Mouse (Mus musculus): ENCODE data around the gene Myo10. TPM values are rescaled to one million over a fixed set of nuclear protein-coding genes. Genes with fewer than 3 reads are reported as not detected.
A peak's percentile ranks its signal among the peaks of the same experiment; 100 is the strongest.

The Myo10 gene
- total and polyA plus RNA-seq, 2 experiments from 2014 or later = 29.2 to 30.0 TPM

DNA sequence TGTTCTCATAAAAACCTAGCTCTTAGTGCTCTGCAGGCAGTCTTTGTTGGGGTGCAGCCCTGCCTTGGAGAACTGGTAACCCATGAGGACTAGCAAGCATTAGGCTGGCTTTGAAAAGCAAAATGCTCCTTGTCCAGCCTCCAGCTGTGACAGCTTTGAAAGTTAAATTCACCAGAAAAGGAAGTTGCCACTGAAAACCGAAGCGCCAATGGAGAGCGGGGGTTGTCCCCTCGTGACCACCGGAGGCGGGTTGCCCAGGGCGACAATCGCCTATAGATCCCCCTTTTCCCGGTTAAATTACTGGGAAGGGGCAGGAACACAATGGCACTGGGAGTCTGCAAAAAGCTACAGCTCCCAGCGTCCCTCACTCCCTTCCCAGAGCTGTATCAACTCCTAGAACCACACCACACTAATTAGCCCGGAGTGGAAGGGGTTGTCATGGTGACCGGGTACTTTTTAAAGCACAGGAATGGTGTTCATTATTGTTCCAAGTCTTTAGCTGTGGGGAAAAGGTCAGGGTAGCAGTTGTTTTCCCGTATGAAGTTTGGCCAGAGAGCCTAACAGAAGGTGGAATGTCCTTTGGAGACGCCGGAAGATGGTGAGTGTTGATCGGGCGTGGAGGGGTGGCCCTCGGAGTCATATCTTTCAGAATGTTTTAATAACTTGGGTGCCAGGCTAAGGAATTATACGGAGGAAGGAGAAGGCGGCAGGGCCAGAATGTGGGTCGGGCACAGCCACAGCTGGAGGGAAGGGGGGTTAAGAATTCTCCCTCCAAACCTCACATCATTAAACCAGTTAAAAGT is 151.6 kb downstream of the Myo10 start:
- peak overlapping the region; percentile 30 for H3K4me3 ChIP-seq (ENCODE audit: low read length)
- H3K27ac ChIP-seq = peak overlapping the region; percentile 86
- peak overlapping the region; percentile 41; the same call in 1 of the 2 replicates for H3K9ac ChIP-seq (replicated peaks; ENCODE audit: low read length)
- H3K36me3 ChIP-seq (ENCODE audit: insufficient read depth, low read length) = peaks cover 3% of the 10 kb centered on the region; the same call in 1 of the 2 replicates
- H3K4me2 ChIP-seq (ENCODE audit: low read depth, low read length) = peak overlapping the region; percentile 58
- DNase-seq (ENCODE audit: low spot score) (peak; percentile 81), ATAC-seq (peak; percentile 76)
- WGBS = 6% methylated on average over 21 of the region's 21 CpGs
- H3K4me1 ChIP-seq (ENCODE audit: insufficient read depth, low read length) = peaks cover 17% of the 10 kb centered on the region; the same call in 1 of the 2 replicates
- no peaks in the 10 kb centered on the region for H3K9me3 ChIP-seq (ENCODE audit: low read length)
- TF ChIP-seq CTCF (IDR thresholded peaks at IDR 0.05; ENCODE audit: low read depth) = no peak
- no peaks in the 10 kb centered on the region for H3K27me3 ChIP-seq (ENCODE audit: insufficient read depth, low read length)

GRCm38 (mm10) chr15:25778937-25779336 is 156.6 kb downstream of the Myo10 start:
- WGBS = 65% methylated on average over 8 of the region's 8 CpGs

GRCm38 (mm10) chr15:25779522-25780191 is 157.3 kb downstream of the Myo10 start:
- Histone ChIP-seq H3K9me3 (ENCODE audit: low read length) (no peaks in the 10 kb centered on the region), H3K27ac (no peak overlapping the region), H3K27me3 (ENCODE audit: insufficient read depth, low read length) (no peaks in the 10 kb centered on the region), H3K4me3 (ENCODE audit: low read length) (no peak overlapping the region), H3K9ac (replicated peaks; ENCODE audit: low read length) (no peak overlapping the region), H3K36me3 (ENCODE audit: insufficient read depth, low read length) (peaks cover 23% of the 10 kb centered on the region; the same call in 1 of the 2 replicates), H3K4me2 (ENCODE audit: low read depth, low read length) (no peak overlapping the region), H3K4me1 (ENCODE audit: insufficient read depth, low read length) (0 out of 2 replicates have a peak, but pooled peaks cover 6% of the 10 kb centered on the region)
- no peak for DNase-seq (ENCODE audit: low spot score)
- WGBS = 61% methylated on average over 23 of the region's 23 CpGs
- no peak for TF ChIP-seq CTCF (IDR thresholded peaks at IDR 0.05; ENCODE audit: low read depth)
- no peak for ATAC-seq

More at GRCm38 (mm10) chr15:25778937-25779336, 156.6 kb downstream of the Myo10 start:
- Histone ChIP-seq H3K9me3 (ENCODE audit: low read length) (no peaks in the 10 kb centered on the region), H3K4me1 (ENCODE audit: insufficient read depth, low read length) (0 out of 2 replicates have a peak, but pooled peaks cover 11% of the 10 kb centered on the region), H3K27ac (no peak overlapping the region), H3K4me3 (ENCODE audit: low read length) (no peak overlapping the region), H3K9ac (replicated peaks; ENCODE audit: low read length) (no peak overlapping the region), H3K36me3 (ENCODE audit: insufficient read depth, low read length) (peaks cover 19% of the 10 kb centered on the region; the same call in 1 of the 2 replicates), H3K4me2 (ENCODE audit: low read depth, low read length) (no peak overlapping the region), H3K27me3 (ENCODE audit: insufficient read depth, low read length) (no peaks in the 10 kb centered on the region)
- ATAC-seq = no peak
- no peak for DNase-seq (ENCODE audit: low spot score)
- no peak for TF ChIP-seq CTCF (IDR thresholded peaks at IDR 0.05; ENCODE audit: low read depth)

GRCm38 (mm10) chr15:25781053-25781452 is 158.7 kb downstream of the Myo10 start:
- ATAC-seq = no peak
- peaks cover 25% of the 10 kb centered on the region; the same call in 1 of the 2 replicates for H3K36me3 ChIP-seq (ENCODE audit: insufficient read depth, low read length)

GRCm38 (mm10) chr15:25785456-25786390 is 163.4 kb downstream of the Myo10 start:
- Histone ChIP-seq H3K27ac (no peak overlapping the region), H3K4me1 (ENCODE audit: insufficient read depth, low read length) (no peaks in the 10 kb centered on the region), H3K36me3 (ENCODE audit: insufficient read depth, low read length) (peaks cover 22% of the 10 kb centered on the region; the same call in 1 of the 2 replicates), H3K9ac (replicated peaks; ENCODE audit: low read length) (no peak overlapping the region), H3K9me3 (ENCODE audit: low read length) (no peaks in the 10 kb centered on the region), H3K27me3 (ENCODE audit: insufficient read depth, low read length) (no peaks in the 10 kb centered on the region), H3K4me3 (ENCODE audit: low read length) (no peak overlapping the region), H3K4me2 (ENCODE audit: low read depth, low read length) (no peak overlapping the region)
- DNase-seq (ENCODE audit: low spot score) (no peak), ATAC-seq (no peak)
- no peak for TF ChIP-seq CTCF (IDR thresholded peaks at IDR 0.05; ENCODE audit: low read depth)
- WGBS = 85% methylated on average over 35 of the region's 35 CpGs

More at GRCm38 (mm10) chr15:25781053-25781452, 158.7 kb downstream of the Myo10 start:
- no peak for DNase-seq (ENCODE audit: low spot score)
- Histone ChIP-seq H3K27ac (no peak overlapping the region), H3K9ac (replicated peaks; ENCODE audit: low read length) (no peak overlapping the region), H3K4me1 (ENCODE audit: insufficient read depth, low read length) (no peaks in the 10 kb centered on the region), H3K4me2 (ENCODE audit: low read depth, low read length) (no peak overlapping the region), H3K27me3 (ENCODE audit: insufficient read depth, low read length) (no peaks in the 10 kb centered on the region), H3K9me3 (ENCODE audit: low read length) (no peaks in the 10 kb centered on the region), H3K4me3 (ENCODE audit: low read length) (no peak overlapping the region)
- WGBS = 84% methylated on average over 33 of the region's 33 CpGs
- no peak for TF ChIP-seq CTCF (IDR thresholded peaks at IDR 0.05; ENCODE audit: low read depth)

- H3K4me3 ChIP-seq (ENCODE audit: low read length) = no peak overlapping the region
- DNase-seq (ENCODE audit: low spot score) = peak; percentile 39
- TF ChIP-seq CTCF (IDR thresholded peaks at IDR 0.05; ENCODE audit: low read depth) = no peak
- no peaks in the 10 kb centered on the region for H3K4me1 ChIP-seq (ENCODE audit: insufficient read depth, low read length)
- ATAC-seq = no peak
- H3K27ac ChIP-seq = no peak overlapping the region
- H3K9me3 ChIP-seq (ENCODE audit: low read length) = no peaks in the 10 kb centered on the region
- H3K27me3 ChIP-seq (ENCODE audit: insufficient read depth, low read length) = no peaks in the 10 kb centered on the region
- WGBS = 47% methylated on average over 9 of the region's 9 CpGs
- no peak overlapping the region for H3K9ac ChIP-seq (replicated peaks; ENCODE audit: low read length)
- H3K4me2 ChIP-seq (ENCODE audit: low read depth, low read length) = no peak overlapping the region
- H3K36me3 ChIP-seq (ENCODE audit: insufficient read depth, low read length) = peaks cover 15% of the 10 kb centered on the region; the same call in 1 of the 2 replicates
These were observed 165.1 kb downstream of the Myo10 start for GRCm38 (mm10) chr15:25787406-25787805.

Measured in hindbrain, postnatal 0 days (tissue).